Mouse (Mus musculus) bone marrow, adult 2 months (tissue): Measurements from ENCODE around the gene Vrk2.

Experiments
- CTCF ChIP-seq: fragments of 200-500 bp; IDR thresholded peaks from 2 replicates; pipeline ENCODE4 v1.5.1; 2011; ENCODE audit warnings: low read length, control low read depth; ENCODE audit not compliant: control insufficient read depth, insufficient read depth
- POLR2A ChIP-seq: fragments of 200-500 bp; IDR thresholded peaks from 2 replicates; pipeline ENCODE4 v1.6.1; 2011; ENCODE audit warnings: low read depth, mild to moderate bottlenecking, control low read depth, low read length, borderline replicate concordance; ENCODE audit not compliant: control insufficient read depth

DNA sequence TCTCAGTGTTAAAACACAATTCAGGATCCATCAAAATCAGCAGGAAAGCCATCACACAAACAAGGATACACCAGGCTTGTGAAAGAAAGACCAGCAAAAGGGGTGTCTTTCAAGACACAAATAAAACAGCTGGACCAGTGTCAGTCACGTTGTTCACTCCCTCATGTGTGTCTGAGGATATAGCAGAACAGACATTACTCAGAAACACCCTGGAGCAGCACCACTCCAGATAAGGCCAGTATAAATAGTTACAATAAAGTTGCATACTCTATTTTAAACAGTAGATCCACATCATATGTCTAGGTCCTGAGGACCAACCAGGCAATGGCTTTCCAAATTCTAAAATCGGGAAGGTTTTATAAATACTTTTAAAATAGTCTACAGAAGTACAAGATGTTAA lies 77.7 kb downstream of the Vrk2 start:
- no peak for TF ChIP-seq CTCF
- no peak for TF ChIP-seq POLR2A
